Mouse (Mus musculus) naive thymus-derived CD4-positive, alpha-beta T cell, adult 2 months (primary cell): Measurements from ENCODE around the gene Prkcq.

ENCODE experiments used
- DNase-seq: peaks from one replicate; pipeline ENCODE4 v3.0.0-alpha.2; 2011; ENCODE audit warnings: low read depth

The Prkcq gene

GRCm38 (mm10) chr2:11187166-11187565, 15.3 kb downstream of the Prkcq start:
- DNase-seq, result peak; percentile 88

DNA sequence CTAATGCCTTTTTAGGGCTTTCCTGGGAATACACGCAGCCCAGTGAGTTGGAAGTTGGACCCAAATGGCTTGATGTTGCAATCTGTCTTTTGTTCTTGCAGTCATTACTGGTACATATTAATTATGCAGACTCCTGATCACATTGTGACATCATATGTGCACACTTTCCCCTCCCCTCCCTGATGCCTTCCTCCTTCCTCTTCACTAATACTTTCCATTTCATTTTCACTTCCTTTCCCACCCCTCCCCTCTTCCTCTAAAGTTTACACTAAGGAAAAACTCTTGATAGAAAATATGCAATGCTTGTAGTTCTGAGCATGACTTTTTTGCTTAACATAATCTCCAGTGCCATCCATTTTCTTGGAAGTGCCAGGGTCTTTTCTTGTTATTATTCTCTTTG, 16.4 kb downstream of the Prkcq start:
- peak; percentile 51 for DNase-seq

- peak; percentile 65 for DNase-seq
These were observed 17.4 kb downstream of the Prkcq start for GRCm38 (mm10) chr2:11189150-11189767.

GRCm38 (mm10) chr2:11192281-11193098, 20.6 kb downstream of the Prkcq start:
- peak; percentile 75 for DNase-seq

GRCm38 (mm10) chr2:11193099-11193618, 21.3 kb downstream of the Prkcq start:
- peak; percentile 88 for DNase-seq

- peak; percentile 88 for DNase-seq
These were observed 22.9 kb downstream of the Prkcq start for GRCm38 (mm10) chr2:11194732-11195340.

- DNase-seq, result peak; percentile 54
These were observed 24.2 kb downstream of the Prkcq start for GRCm38 (mm10) chr2:11196071-11196470.

DNA sequence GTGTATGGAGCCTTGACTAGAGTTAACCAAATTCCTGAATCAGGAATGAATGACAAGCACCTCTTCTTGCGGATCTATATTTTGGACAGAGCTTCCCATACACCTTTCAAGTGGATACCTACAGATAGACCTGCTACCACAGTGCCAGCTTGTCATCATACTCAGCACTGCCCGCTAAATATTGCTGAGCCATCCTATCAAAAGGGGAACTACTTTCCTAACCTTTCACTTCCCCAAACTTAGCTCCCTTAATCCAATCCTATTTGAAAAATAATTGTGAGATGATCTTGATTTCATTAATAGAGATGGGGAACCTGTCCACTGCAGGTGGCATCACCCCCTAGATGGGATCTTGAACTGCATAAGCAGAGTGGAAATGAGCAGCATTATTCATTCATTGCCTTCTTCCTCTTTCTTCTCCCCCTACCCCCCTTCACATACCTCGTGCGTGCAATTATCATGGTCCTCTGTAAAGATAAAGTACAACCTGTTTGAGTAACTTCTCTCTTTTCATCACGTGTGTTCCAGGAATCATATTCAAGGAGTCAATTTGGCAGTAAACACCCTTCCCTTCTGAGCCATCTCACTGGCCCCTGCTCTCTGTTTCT, 25.1 kb downstream of the Prkcq start:
- no peak for DNase-seq

- DNase-seq, result no peak
These were observed 27.7 kb downstream of the Prkcq start for GRCm38 (mm10) chr2:11199624-11200023.

- peak; percentile 69 for DNase-seq
These were observed 30.9 kb downstream of the Prkcq start for GRCm38 (mm10) chr2:11202841-11203240.

DNA sequence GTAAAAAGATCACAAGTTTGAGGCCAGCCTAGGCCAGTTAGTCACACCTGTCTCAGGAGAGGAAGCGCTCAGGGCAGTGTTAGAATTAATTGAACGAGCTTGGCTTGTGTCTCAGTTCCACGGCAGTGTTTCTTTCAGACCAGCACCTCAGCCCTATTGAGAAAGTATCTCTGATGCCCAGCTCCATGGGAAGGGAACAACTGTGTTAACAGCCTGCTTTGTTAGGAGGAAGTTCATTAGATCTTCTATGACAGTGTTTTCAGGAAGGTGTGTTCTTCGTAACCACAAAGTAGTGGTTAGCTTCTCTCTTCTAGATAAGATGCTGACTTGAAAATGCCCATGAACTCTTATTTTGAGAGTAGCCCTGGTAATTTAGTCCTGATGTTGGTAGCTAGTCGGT, 31.4 kb downstream of the Prkcq start:
- DNase-seq, result peak; percentile 77

DNA sequence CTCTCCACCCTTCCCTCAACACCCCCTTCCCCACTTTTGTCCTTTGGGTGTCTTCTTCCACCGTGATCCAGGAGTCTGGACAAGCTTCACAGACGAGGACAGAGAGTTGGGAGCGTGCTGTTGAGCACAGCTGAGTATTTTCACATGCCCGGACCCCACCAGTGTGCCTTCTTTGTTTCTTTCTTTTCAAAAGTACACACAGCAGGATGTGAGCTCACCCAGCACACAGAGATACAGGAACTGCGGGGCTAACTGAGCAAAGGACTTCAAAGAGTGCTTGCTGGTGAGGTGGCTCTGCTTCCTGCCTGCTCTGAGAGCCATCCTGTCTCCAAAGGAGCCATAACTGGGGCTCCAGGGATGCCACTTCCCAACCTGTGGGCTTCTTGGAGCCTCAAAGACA, 32.3 kb downstream of the Prkcq start:
- DNase-seq, result peak; percentile 87

DNA sequence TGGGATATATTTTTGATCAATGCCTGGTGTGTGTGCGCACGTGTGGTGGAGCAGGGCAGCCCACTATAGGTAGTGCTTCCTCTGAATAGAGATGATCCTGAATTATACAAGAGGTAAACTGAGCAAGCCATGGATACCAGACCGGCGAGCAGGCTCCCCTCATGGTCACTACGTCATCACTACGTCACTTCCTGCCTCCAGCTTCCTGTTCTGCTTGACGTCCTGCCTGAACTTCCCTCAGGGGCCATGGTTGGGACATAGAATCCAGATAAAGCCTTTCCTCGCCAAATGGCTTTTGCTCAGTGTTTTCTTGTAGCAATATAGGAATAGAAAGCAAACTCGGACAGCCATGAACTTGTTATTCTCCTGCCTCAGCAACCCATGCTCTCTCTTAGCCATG, 33.1 kb downstream of the Prkcq start:
- DNase-seq, result peak; percentile 69

DNA sequence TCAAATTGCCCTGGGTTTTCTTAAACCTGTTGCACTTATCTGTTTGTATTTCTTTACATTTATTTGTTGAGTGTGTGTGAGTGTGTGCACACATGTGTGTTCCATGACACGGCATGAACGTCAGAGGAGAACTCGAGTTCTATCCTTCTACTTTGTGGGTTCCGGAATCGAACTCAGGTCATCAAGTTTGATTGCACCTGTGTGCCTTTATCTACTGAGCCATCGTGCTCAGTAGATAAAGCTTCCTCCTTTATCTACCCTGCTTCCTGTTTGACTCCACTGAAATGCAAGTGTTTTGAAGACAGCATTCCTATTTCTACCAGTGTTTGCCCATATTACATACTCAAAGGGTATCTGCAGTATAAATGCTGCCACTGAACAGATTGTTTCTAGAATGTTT, 33.8 kb downstream of the Prkcq start:
- DNase-seq, result peak; percentile 82

GRCm38 (mm10) chr2:11208263-11208662, 36.4 kb downstream of the Prkcq start:
- peak; percentile 56 for DNase-seq

DNA sequence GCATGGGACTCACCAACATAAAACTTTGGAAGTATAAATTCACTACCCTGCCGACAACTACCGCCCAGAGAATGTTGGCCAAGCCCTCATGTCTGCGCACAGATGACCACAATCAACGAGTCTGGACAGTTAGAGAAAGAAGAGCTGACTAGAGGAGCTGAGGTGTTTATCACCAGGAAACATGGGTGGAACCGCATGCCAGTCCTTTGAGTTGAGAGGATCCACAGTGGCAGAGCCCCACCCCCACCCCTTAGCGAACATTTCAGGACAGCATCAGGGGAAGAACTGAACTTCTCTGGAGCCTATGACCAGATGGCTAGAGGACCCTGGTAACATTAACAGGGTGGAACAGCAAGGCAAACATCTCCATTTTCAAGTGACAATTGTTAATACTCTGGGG, 37.4 kb downstream of the Prkcq start:
- DNase-seq, result no peak

DNA sequence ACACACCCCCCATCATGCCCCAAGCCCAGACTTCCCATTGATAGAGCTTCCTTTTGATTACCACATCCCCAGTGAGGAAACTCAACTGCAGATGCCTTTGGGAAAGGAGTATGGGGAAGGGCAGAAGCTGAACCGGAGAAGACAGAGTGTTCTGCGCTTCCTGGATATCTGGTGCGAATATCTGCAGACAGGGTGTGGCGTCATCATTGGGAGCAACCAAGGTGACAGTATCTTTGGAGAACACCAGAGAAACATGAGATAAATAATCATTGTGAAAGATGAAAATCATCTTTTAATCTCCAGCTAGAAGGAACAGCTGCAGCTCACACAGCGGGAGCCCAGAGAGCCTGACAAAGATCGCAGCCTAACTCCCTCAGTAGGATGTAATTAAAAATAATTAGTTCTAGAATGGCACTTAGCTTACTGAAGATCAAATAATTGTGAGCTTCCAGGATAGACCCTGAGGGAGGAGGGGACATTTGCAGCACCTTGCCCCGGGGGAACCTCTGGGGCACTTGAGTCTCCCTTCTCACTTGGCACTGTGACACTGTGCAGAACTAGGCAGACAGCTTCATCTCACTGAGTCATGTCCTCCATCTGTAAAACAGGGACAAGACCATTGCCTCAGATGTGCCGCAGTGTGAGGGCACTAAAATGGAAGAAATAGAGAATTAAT, 38.5 kb downstream of the Prkcq start:
- DNase-seq, result no peak

- DNase-seq, result peak; percentile 75
These were observed 40.2 kb downstream of the Prkcq start for GRCm38 (mm10) chr2:11211961-11212562.

- DNase-seq, result peak; percentile 79
These were observed 44.5 kb downstream of the Prkcq start for GRCm38 (mm10) chr2:11216421-11216820.

DNA sequence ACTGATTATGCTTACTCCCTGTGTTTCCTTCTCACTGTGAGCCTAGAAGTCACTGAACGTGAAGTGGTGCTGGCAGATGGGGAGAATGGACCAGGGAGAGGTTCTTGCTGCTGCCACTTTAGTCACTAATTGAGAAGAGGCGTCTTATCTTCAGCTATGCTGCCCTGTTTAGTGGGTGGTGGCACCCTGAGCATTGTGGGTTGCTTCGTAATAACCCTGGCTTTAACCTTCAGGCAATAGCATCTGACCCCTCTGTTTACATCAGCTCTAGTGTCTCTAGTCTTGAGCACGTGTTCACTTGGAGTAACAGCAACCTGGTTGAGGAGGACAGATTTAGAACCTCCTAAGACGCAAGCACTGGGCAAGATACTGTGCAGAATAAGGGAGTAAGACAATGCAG, 44.9 kb downstream of the Prkcq start:
- DNase-seq, result no peak

DNA sequence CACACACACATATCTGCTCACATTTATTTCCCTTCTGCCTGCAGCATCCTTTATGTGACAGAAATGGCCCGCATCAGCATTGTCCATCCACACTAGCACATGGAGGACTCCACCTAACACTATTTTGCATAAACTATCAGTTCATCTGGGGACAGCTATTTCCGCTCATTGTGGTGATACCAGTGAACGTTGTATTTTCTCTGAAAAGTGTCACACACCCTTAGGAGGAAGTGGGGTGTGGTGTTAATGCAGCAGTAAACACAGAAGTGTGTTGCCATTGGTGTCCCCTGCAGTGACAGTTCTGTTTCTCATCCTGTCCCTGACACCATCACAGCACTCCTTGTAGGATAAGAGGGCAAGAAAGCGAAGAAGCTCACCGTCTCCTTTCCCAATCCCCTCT, 46.2 kb downstream of the Prkcq start:
- DNase-seq, result peak; percentile 87
